Mouse (Mus musculus) CD8-positive naive resting alpha-beta T cell, adult 2 months (primary cell): ENCODE data around the gene Eps8.

Experiments
- DNase-seq, 2 experiments: peaks; one replicate each; pipeline ENCODE4 v3.0.0; 2022; ENCODE audit warnings: low read depth in 2 of 2, low spot score in 2 of 2

Gene Eps8

GRCm38 (mm10) chr6:137570718-137571131 is 84.0 kb downstream of the Eps8 start:
- DNase-seq, result no peak

DNA sequence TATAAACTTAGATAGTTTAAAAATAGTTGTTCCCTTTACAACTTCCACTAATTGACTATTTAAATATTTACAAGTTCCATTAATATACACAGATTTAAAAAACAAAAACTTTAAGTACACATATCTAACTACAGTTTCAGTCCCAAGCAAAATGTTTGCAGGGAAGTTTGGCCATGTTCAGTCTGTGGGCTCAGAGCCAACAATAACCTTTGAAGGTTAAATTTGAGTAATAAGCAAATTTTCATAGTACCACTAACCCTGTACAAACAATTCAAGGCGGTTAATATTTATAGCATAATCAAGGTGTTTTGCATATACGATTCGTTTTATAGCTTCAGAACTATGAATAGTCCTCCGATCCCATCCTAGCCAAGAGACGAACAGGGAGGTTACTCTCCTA is 84.7 kb downstream of the Eps8 start:
- DNase-seq, result no peak

GRCm38 (mm10) chr6:137569071-137569470 is 85.6 kb downstream of the Eps8 start:
- DNase-seq, result no peak

- DNase-seq, result no peak
Observed at GRCm38 (mm10) chr6:137565890-137566289, 88.8 kb downstream of the Eps8 start.

DNA sequence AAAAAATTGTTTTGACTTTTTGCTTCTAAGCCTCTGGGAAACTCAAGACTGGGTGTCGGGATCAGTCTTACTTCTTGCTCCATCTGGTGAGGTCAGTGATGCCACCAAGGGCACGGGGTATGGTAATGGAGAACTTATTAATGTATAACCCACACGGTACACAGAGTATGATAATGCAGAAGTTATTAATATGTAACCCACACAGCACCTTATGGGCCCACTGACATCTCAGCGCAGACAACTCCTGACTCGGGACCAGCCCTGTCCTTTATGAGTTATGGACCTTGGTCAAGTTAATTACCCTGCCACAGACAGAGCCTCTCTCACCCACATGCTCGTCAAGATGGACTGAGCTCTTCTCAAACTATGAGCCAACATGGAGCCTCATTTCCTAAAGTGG is 89.2 kb downstream of the Eps8 start:
- no peak for DNase-seq

GRCm38 (mm10) chr6:137560358-137560859 is 94.3 kb downstream of the Eps8 start:
- DNase-seq, result no peak

DNA sequence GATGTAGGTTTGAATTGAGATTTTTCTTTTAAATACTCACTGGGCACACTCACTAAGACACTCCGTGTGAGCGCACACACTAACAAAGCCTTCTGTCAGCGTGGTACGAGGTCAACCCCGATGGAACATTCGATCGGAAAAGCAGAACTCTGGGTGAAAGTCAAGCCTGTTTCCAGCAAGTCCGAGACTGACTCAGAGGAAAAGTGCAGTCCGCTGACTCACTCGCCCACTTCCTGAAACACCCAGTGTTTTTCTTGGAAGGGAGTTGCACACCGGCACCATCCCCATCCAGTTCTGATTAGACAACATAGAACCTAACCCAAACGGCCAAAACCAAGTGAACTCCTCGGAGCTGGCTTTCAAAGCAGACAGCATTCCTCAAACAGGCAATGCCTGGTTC is 95.8 kb downstream of the Eps8 start:
- DNase-seq, result no peak

GRCm38 (mm10) chr6:137557671-137558070 is 97.0 kb downstream of the Eps8 start:
- no peak for DNase-seq

DNA sequence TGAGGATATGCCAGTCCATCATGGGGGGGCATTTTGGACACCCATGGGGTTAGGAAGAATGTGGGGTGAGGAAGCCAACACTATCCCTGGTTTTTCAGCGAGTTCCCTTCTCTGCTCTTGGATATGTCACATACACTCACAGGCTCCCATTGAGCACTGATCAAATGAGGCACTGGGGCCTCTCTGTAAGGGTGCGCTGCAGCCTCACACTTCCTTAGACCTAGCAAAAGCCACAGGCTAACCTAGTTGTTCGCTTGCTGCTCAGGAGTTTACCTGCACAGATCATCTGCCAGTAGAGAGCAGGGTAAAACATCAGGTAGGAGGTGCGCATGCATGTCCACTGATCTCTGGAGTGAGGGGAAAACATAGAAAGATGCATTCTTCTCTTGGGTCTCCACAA is 97.5 kb downstream of the Eps8 start:
- no peak for DNase-seq

GRCm38 (mm10) chr6:137556636-137557035 is 98.0 kb downstream of the Eps8 start:
- no peak for DNase-seq

DNA sequence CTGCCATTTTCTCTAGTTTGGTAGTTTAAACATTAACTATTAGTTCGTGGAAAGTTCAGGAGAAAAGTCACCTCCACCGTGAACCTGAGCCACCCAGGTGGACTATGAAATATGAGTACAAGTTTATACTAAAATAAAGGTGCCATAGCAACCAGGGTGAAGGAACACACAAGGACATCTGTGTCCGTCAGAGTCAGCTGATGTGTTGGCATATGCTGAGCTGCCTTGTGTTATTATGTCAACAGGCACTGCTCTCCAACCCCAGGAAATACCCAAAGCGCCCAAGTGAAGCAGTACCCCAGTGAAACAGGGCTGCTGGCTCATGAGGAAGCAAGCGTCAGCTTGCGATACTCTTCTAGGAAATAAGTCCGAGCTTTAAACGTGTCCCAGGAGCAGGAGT is 104.5 kb downstream of the Eps8 start:
- DNase-seq, result no peak

GRCm38 (mm10) chr6:137548613-137549012 is 106.1 kb downstream of the Eps8 start:
- no peak for DNase-seq

DNA sequence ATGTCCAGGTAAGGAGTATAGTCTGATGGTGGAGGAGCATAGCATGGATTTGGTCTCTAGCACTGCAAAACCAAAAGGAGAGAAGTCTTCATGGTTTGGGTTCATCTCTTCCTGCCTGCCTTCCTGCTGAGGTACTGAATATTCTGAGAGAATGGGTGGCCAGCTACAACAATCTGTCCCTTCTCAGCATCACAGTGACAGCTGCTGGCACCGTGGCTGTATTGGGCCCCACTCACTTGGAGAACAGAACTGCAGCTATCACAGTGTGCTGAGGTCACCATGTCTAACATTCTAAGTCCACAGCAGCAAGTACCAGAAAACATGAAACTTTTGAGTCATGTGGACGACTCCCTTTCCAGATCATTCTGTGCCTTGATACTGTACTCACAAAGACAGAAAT is 107.1 kb downstream of the Eps8 start:
- no peak for DNase-seq

GRCm38 (mm10) chr6:137546101-137546500 is 108.6 kb downstream of the Eps8 start:
- DNase-seq, result no peak

DNA sequence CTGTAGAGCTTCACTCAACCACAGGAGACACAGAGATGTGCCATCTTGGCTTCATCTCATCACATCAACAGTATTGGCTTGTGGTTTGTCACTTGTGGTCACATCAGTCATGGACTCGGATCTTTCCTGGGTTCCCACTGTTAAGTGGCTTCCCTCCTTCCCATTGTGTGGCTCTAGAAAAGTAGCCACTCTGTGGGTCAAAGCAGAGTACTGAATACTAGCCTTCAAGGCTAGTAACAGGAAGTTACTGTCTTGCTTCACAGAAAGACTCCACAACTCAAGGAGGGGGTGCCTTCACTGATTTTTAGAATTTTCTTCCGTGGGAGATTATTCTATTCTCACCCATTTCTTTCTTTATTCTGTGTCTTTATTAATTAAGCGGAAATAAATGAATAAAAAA is 109.3 kb downstream of the Eps8 start:
- DNase-seq, result no peak

DNA sequence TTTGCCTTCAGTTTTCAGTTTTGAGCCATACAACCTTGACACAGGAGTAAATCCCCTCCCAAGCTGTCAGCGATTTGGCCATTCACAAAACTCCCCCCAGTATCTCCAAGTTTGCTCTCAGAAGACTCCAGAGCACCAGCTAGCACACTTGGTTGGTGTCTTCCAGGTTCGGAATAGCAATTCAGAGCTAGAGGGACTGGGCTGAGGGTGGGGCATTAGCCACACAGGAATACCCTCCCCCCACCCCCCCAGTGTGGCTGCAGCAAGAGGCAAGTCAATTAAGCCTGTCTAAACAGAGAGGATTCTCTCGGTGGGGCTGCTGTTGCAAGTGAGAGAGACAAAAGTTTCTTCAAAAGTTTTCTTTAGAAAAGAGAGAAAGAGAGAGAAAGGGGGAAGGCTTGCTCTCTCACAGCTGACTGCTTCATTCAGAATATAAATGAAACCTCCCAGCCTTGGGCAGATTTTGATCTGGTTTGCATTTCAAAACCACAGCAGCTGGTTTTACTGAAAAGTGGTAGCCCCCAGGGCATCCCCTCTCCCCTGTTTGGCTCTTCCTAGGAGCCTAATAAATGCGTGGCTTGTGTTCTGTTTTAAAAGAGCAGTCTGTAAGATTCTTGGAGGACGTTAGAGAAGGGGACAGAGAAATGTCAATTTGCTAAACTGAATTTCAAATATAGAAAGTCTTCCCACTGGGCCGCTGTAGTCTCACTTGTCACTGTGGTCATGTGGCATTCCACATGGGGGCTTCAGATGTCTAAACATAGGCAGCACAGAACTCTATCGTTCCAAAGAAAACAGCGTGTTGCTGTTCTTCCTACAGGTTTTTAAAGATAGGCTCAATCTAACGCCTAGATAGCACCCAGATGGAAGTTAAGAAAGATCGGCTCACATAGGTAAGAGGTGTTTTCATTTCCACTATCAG is 112.2 kb downstream of the Eps8 start:
- no peak for DNase-seq

DNA sequence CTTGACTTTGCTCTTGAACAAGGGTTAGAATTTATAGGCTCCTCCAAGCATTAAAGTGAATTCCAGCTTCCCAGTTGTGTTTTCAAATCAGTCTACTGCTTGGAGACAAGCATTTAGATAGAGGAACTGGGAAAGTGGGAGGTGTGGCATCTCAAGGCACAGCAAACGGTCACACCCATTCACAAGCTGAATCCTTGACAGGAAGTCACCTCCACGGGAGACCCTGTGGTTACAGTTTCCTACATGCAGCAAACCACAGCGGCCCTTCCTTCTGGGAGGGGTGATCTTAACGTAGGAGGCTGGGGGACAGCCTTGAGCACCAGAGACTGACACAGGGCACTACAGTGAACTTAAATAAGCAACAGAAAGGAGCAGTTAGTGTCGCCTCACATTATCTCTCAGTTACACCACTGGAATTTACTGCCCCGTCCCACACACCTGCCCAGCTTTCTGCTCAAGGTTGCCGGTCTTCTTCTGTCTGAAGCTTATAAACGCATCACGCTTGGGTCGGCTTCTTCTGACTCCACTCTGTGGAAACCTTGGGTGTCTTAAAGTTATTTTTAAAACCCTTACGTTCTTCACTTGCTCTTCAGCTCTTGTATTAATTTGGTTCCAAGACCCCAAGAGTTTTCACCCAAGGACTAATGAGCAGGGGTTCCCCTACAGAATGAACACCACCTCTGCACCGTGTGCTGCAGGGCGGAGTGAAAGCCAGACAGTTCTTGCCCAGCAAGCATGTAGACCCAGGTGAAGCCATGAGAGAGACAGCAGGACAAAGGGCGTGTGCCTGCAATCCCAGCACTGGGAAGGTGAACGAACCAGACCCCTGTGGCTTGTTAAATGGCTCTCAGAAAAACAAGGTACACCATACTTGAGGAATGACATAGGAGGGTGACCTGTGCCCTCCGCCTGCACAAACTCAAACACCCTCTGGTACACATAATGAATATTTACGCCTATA is 113.2 kb downstream of the Eps8 start:
- DNase-seq, result no peak

DNA sequence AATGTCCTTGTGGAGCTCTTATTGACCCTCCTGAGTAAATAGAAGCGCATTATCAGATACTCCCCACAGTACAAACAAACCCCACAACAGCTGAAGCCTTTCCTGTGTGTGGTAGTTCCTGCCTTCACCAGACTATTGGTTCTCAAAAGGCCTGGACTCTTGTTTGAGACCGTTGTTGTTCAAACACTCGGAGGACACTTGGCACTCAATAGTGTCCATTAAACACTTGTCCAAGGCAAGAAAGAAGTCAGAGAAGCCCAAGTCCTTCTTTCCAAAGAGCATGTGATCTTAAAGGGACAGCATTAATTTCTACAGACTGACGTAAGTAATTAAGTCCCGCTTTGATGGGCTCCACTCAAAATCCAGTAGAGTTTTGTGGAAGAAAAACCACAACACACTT is 113.9 kb downstream of the Eps8 start:
- DNase-seq, result no peak

- no peak for DNase-seq
Observed at GRCm38 (mm10) chr6:137540346-137540745, 114.3 kb downstream of the Eps8 start.

- DNase-seq, result no peak
Observed at GRCm38 (mm10) chr6:137539219-137539618, 115.5 kb downstream of the Eps8 start.

- DNase-seq, result no peak
Observed at GRCm38 (mm10) chr6:137532758-137533157, 121.9 kb downstream of the Eps8 start.

DNA sequence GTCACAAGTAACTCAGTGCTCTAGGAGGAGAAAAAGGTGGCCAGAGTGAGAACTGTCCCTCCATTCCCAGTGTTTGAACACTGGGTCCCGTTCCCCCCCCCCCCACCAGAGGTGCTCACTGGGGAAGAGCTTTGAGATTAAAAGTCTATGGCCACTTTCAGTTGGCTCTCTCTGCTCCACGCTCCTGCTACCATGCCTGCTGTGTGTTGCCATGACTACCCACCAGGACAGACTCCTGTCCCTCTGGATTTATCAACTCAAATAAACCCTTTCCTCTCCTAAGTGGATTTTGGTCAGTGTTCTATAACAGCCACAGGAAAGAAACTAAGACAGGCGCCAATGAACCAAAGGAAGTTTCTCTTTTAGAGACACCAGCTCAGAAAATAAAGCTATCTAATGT is 128.9 kb downstream of the Eps8 start:
- no peak for DNase-seq
